Mouse (Mus musculus) liver, adult 2 months (tissue): ENCODE results near the gene Cntn4.

ENCODE experiments used
- CTCF ChIP-seq: fragments of 200-500 bp; IDR thresholded peaks from 2 replicates; pipeline ENCODE4 v1.5.1; 2011; ENCODE audit warnings: low read depth, low read length, control low read depth
- POLR2A ChIP-seq: fragments of 200-500 bp; IDR thresholded peaks from 2 replicates; pipeline ENCODE4 v1.6.1; 2011; ENCODE audit warnings: low read length, control low read depth; ENCODE audit not compliant: insufficient read depth; ENCODE audit errors: extremely low read depth

GRCm38 (mm10) chr6:106015126-106015525, 337.7 kb downstream of the Cntn4 start:
- TF ChIP-seq POLR2A = no peak
- no peak for TF ChIP-seq CTCF
